Mouse (Mus musculus): Measurements from ENCODE around the gene Srp68. TPM values are rescaled to one million over a fixed set of nuclear protein-coding genes. Genes with fewer than 3 reads are reported as not detected.

Srp68 gene
- polyA plus RNA-seq, 2 experiments = 28.8 to 37.6 TPM

GRCm38 (mm10) chr11:116234901-116235300, 39.1 kb downstream of the Srp68 start:
- Histone ChIP-seq H3K27ac (no peak overlapping the region), H3K4me1 (replicated peaks; ENCODE audit: control insufficient read depth in 2 of 2, insufficient read depth in 2 of 2, low read length in 1 of 2) (no peaks in the 10 kb centered on the region), H3K4me2 (ENCODE audit: low read depth) (no peak overlapping the region), H3K36me3 (replicated peaks; ENCODE audit: control insufficient read depth, insufficient read depth, low read depth) (no peaks in the 10 kb centered on the region), H3K9ac (replicated peaks) (no peak overlapping the region), H3K27me3 (ENCODE audit: control insufficient read depth, insufficient read depth, low read length) (peaks cover 10% of the 10 kb centered on the region; the same call in 1 of the 2 replicates), H3K9me3 (ENCODE audit: control insufficient read depth, low read length) (no peaks in the 10 kb centered on the region), H3K4me3 (ENCODE audit: insufficient read depth in 1 of 2, low read depth in 2 of 2, low read length in 2 of 2) (no peak overlapping the region)
- DNase-seq (ENCODE audit: low read depth in 3 of 3, low spot score in 3 of 3) = no peak
- no peak for TF ChIP-seq EP300 (IDR thresholded peaks at IDR 0.05; ENCODE audit: low read depth)
- TF ChIP-seq CTCF (IDR thresholded peaks at IDR 0.05; ENCODE audit: low read depth) = no peak
- ATAC-seq (ENCODE audit: insufficient read depth) = no peak
- 61% methylated on average over 8 of the region's 8 CpGs for WGBS (ENCODE audit: insufficient replicate concordance)

GRCm38 (mm10) chr11:116232427-116232826, 41.6 kb downstream of the Srp68 start:
- DNase-seq (ENCODE audit: low read depth in 3 of 3, low spot score in 3 of 3) (no peak), ATAC-seq (ENCODE audit: insufficient read depth) (no peak)
- H3K4me1 ChIP-seq (replicated peaks; ENCODE audit: control insufficient read depth in 2 of 2, insufficient read depth in 2 of 2, low read length in 1 of 2) = no peaks in the 10 kb centered on the region
- no peak overlapping the region for H3K27ac ChIP-seq
- TF ChIP-seq EP300 (IDR thresholded peaks at IDR 0.05; ENCODE audit: low read depth) (no peak), CTCF (IDR thresholded peaks at IDR 0.05; ENCODE audit: low read depth) (no peak)
- H3K27me3 ChIP-seq (ENCODE audit: control insufficient read depth, insufficient read depth, low read length) = no peaks in the 10 kb centered on the region
- H3K36me3 ChIP-seq (replicated peaks; ENCODE audit: control insufficient read depth, insufficient read depth, low read depth) = no peaks in the 10 kb centered on the region
- no peak overlapping the region for H3K9ac ChIP-seq (replicated peaks)
- H3K4me2 ChIP-seq (ENCODE audit: low read depth) = no peak overlapping the region
- no peak overlapping the region for H3K4me3 ChIP-seq (ENCODE audit: insufficient read depth in 1 of 2, low read depth in 2 of 2, low read length in 2 of 2)
- WGBS (ENCODE audit: insufficient replicate concordance) = 42% methylated on average over 17 of the region's 17 CpGs
- H3K9me3 ChIP-seq (ENCODE audit: control insufficient read depth, low read length) = no peaks in the 10 kb centered on the region

GRCm38 (mm10) chr11:116228699-116229098, 45.3 kb downstream of the Srp68 start:
- TF ChIP-seq CTCF (IDR thresholded peaks at IDR 0.05; ENCODE audit: low read depth) (no peak), EP300 (IDR thresholded peaks at IDR 0.05; ENCODE audit: low read depth) (no peak)
- Histone ChIP-seq H3K4me3 (ENCODE audit: insufficient read depth in 1 of 2, low read depth in 2 of 2, low read length in 2 of 2) (no peak overlapping the region), H3K27ac (no peak overlapping the region), H3K4me1 (replicated peaks; ENCODE audit: control insufficient read depth in 2 of 2, insufficient read depth in 2 of 2, low read length in 1 of 2) (no peaks in the 10 kb centered on the region), H3K27me3 (ENCODE audit: control insufficient read depth, insufficient read depth, low read length) (peaks cover 6% of the 10 kb centered on the region), H3K4me2 (ENCODE audit: low read depth) (no peak overlapping the region), H3K9me3 (ENCODE audit: control insufficient read depth, low read length) (no peaks in the 10 kb centered on the region), H3K9ac (replicated peaks) (no peak overlapping the region), H3K36me3 (replicated peaks; ENCODE audit: control insufficient read depth, insufficient read depth, low read depth) (no peaks in the 10 kb centered on the region)
- 55% methylated on average over 4 of the region's 4 CpGs for WGBS (ENCODE audit: insufficient replicate concordance)
- ATAC-seq (ENCODE audit: insufficient read depth) (no peak), DNase-seq (ENCODE audit: low read depth in 3 of 3, low spot score in 3 of 3) (no peak)

GRCm38 (mm10) chr11:116226414-116226813, 47.6 kb downstream of the Srp68 start:
- TF ChIP-seq CTCF (IDR thresholded peaks at IDR 0.05; ENCODE audit: low read depth) (peak; percentile 96), EP300 (IDR thresholded peaks at IDR 0.05; ENCODE audit: low read depth) (no peak)
- no peak overlapping the region for H3K4me2 ChIP-seq (ENCODE audit: low read depth)
- no peaks in the 10 kb centered on the region for H3K9me3 ChIP-seq (ENCODE audit: control insufficient read depth, low read length)
- no peaks in the 10 kb centered on the region for H3K4me1 ChIP-seq (replicated peaks; ENCODE audit: control insufficient read depth in 2 of 2, insufficient read depth in 2 of 2, low read length in 1 of 2)
- DNase-seq (ENCODE audit: low read depth in 3 of 3, low spot score in 3 of 3) = peak; percentile 56 to 59 (median 58)
- 0% methylated on average over 2 of the region's 2 CpGs for WGBS (ENCODE audit: insufficient replicate concordance)
- ATAC-seq (ENCODE audit: insufficient read depth) = no peak
- no peak overlapping the region for H3K9ac ChIP-seq (replicated peaks)
- H3K36me3 ChIP-seq (replicated peaks; ENCODE audit: control insufficient read depth, insufficient read depth, low read depth) = no peaks in the 10 kb centered on the region
- H3K27ac ChIP-seq = no peak overlapping the region
- no peak overlapping the region for H3K4me3 ChIP-seq (ENCODE audit: insufficient read depth in 1 of 2, low read depth in 2 of 2, low read length in 2 of 2)
- peaks cover 28% of the 10 kb centered on the region for H3K27me3 ChIP-seq (ENCODE audit: control insufficient read depth, insufficient read depth, low read length)

- no peak for DNase-seq (ENCODE audit: low read depth in 3 of 3, low spot score in 3 of 3)
- peaks cover 38% of the 10 kb centered on the region for H3K27me3 ChIP-seq (ENCODE audit: control insufficient read depth, insufficient read depth, low read length)
These were observed 51.3 kb downstream of the Srp68 start for GRCm38 (mm10) chr11:116222740-116223059.

More at GRCm38 (mm10) chr11:116222740-116223059, 51.3 kb downstream of the Srp68 start:
- 12% methylated on average over 23 of the region's 23 CpGs for WGBS (ENCODE audit: insufficient replicate concordance)
- Histone ChIP-seq H3K9ac (replicated peaks) (no peak overlapping the region), H3K4me3 (ENCODE audit: insufficient read depth in 1 of 2, low read depth in 2 of 2, low read length in 2 of 2) (no peak overlapping the region; a peak in 1 of 4 replicates), H3K36me3 (replicated peaks; ENCODE audit: control insufficient read depth, insufficient read depth, low read depth) (no peaks in the 10 kb centered on the region), H3K4me1 (replicated peaks; ENCODE audit: control insufficient read depth in 2 of 2, insufficient read depth in 2 of 2, low read length in 1 of 2) (peaks cover 3 to 14% of the 10 kb centered on the region in 2 experiments; a peak in 3 of 4 replicates), H3K9me3 (ENCODE audit: control insufficient read depth, low read length) (no peaks in the 10 kb centered on the region), H3K27ac (no peak overlapping the region), H3K4me2 (ENCODE audit: low read depth) (peak overlapping the region; percentile 21; the same call in 1 of the 2 replicates)
- ATAC-seq (ENCODE audit: insufficient read depth) = no peak
- TF ChIP-seq EP300 (IDR thresholded peaks at IDR 0.05; ENCODE audit: low read depth) (no peak), CTCF (IDR thresholded peaks at IDR 0.05; ENCODE audit: low read depth) (no peak)
